Mouse (Mus musculus) heart, postnatal 0 days (tissue): ENCODE data around the gene Ero1lb. TPM values are rescaled to one million over a fixed set of nuclear protein-coding genes. Genes with fewer than 3 reads are reported as not detected.

Experiments
- ATAC-seq: fragments of 200-750 bp; cut with Nextera tagmentation; 2 replicates; pipeline ENCODE4 v1.8.0; 2017; ENCODE audit warnings: low read depth, moderate number of reproducible peaks, moderate library complexity; ENCODE audit not compliant: insufficient read depth
- DNase-seq: peaks from one replicate; pipeline ENCODE4 v3.0.0-alpha.2; 2016; ENCODE audit warnings: low spot score
- H3K27ac ChIP-seq: fragments of 300-500 bp; sonication (generic); 2 replicates; pipeline ENCODE4 v1.5.1; 2014; ENCODE audit warnings: low read depth, mild to moderate bottlenecking
- H3K27me3 ChIP-seq: fragments of 300-500 bp; sonication (generic); 2 replicates; pipeline ENCODE4 v1.6.1; 2014; ENCODE audit warnings: low read length, mixed read lengths; ENCODE audit not compliant: control insufficient read depth, insufficient read depth
- H3K36me3 ChIP-seq: fragments of 300-500 bp; sonication (generic); replicated peaks from 2 replicates; pipeline ENCODE4 v1.6.1; 2014; ENCODE audit warnings: low read length, mixed read lengths; ENCODE audit not compliant: control insufficient read depth, insufficient read depth
- H3K4me1 ChIP-seq: fragments of 300-500 bp; sonication (generic); 2 replicates; pipeline ENCODE4 v1.6.1; 2014; ENCODE audit warnings: antibody characterized with exemption; ENCODE audit not compliant: control insufficient read depth, insufficient read depth
- H3K4me2 ChIP-seq: fragments of 300-500 bp; sonication (generic); 2 replicates; pipeline ENCODE4 v1.6.1; 2014; ENCODE audit warnings: low read depth, mild to moderate bottlenecking, low read length, moderate library complexity
- H3K4me3 ChIP-seq: fragments of 300-500 bp; sonication (generic); 2 replicates; pipeline ENCODE4 v1.5.1; 2014; ENCODE audit warnings: low read depth, low read length
- H3K9ac ChIP-seq: fragments of 300-500 bp; sonication (generic); replicated peaks from 2 replicates; pipeline ENCODE4 v1.6.1; 2014; ENCODE audit warnings: low read depth, low read length, mixed read lengths
- H3K9me3 ChIP-seq: fragments of 300-500 bp; sonication (generic); replicated peaks from 2 replicates; pipeline ENCODE4 v1.6.1; 2016; ENCODE audit warnings: low read length; ENCODE audit not compliant: control insufficient read depth
- CTCF ChIP-seq: IDR thresholded peaks from 2 replicates; pipeline ENCODE4 v1.5.1; 2016; ENCODE audit warnings: antibody characterized with exemption, control low read depth, low read depth
- EP300 ChIP-seq: IDR thresholded peaks from 2 replicates; pipeline ENCODE4 v1.6.1; 2016; ENCODE audit warnings: antibody characterized with exemption, low read depth
- WGBS: fragments of 180-500 bp; shearing (Covaris S2); extraction: QIAGEN DNeasy Blood & Tissue Kit; methylation state at CpG from one replicate; pipeline ENCODE4 v1.1.7; 2014; 5-methylcytosine and 5-hydroxymethylcytosine counted together
- polyA plus RNA-seq: library from polyadenylated mRNA; unstranded; fragments of >200 nt; fragmentation: Nextera tagmentation; extraction: Ambion mirVana; gene quantifications from 2 replicates; pipeline ENCODE4 v1.2.1, GENCODE M21; 2015
- total RNA-seq: library from RNA; depleted of rRNA; stranded (reverse); fragments of >200 nt; gene quantifications from 2 replicates; pipeline ENCODE4 v1.2.3, GENCODE M21; 2014; ENCODE audit warnings: low replicate concordance

Ero1lb gene
- total and polyA plus RNA-seq, 2 experiments from 2014 or later = 1.4 to 2.4 TPM

- WGBS = 72% methylated on average over 2 of the region's 2 CpGs
- no peaks in the 10 kb centered on the region for H3K27me3 ChIP-seq
- no peak overlapping the region for H3K9ac ChIP-seq
- no peaks in the 10 kb centered on the region for H3K36me3 ChIP-seq
- DNase-seq (no peak), ATAC-seq (no peak)
- H3K4me3 ChIP-seq = no peak overlapping the region
- no peak overlapping the region for H3K4me2 ChIP-seq
- H3K4me1 ChIP-seq = peaks cover 9% of the 10 kb centered on the region; the same call in 1 of the 2 replicates
- H3K27ac ChIP-seq = no peak overlapping the region
- TF ChIP-seq EP300 (no peak), CTCF (no peak)
- H3K9me3 ChIP-seq = no peaks in the 10 kb centered on the region
Measured at GRCm38 (mm10) chr13:12561729-12562128, 3.9 kb upstream of the Ero1lb start.

DNA sequence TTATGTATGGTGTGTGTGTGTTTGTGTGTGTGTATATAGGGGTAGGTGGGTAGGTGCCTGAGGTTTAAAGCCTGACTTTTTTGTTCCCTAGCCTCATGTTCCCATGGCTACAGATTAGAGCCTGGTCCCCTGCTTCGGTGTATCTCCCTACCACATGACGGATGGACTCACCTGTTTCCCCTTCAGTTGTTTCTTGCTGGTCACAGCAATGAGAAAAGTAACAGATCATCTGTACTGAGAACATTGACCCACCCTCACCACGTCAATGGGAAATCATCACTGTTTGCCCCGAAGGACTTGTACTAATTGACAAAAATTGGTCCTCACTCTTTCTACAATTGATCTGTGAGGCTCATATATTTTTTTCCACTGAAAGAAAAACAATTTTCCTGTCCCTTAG is 3.4 kb upstream of the Ero1lb start:
- no peaks in the 10 kb centered on the region for H3K36me3 ChIP-seq
- 86% methylated on average over 4 of the region's 4 CpGs for WGBS
- no peak overlapping the region for H3K4me2 ChIP-seq
- no peaks in the 10 kb centered on the region for H3K27me3 ChIP-seq
- no peak overlapping the region for H3K4me3 ChIP-seq
- ATAC-seq = no peak
- H3K27ac ChIP-seq = no peak overlapping the region
- no peak overlapping the region for H3K9ac ChIP-seq
- TF ChIP-seq CTCF (no peak), EP300 (no peak)
- H3K4me1 ChIP-seq = peaks cover 9% of the 10 kb centered on the region; the same call in 1 of the 2 replicates
- DNase-seq = no peak
- H3K9me3 ChIP-seq = no peaks in the 10 kb centered on the region

DNA sequence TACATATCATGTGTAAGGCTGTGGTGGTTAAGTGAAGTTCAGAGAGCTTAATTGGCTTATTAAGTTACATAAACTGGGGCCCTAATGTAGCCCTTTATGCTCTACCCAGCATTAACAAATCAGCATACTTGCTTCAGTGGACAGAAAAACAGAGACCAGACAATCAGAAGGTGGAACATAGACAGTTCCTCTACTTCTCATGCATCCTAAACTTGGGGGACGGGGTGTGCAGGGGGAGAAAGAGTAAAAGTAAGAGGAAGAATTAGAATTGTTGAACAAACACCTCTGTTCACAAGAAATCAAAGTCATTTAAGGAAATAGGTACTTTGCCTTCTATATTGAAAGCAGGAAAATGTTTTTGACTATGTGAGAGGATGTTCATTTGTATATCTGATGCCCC is 2.3 kb downstream of the Ero1lb start:
- Histone ChIP-seq H3K9me3 (no peaks in the 10 kb centered on the region), H3K27me3 (no peaks in the 10 kb centered on the region), H3K36me3 (no peaks in the 10 kb centered on the region), H3K4me2 (no peak overlapping the region), H3K4me3 (no peak overlapping the region), H3K9ac (no peak overlapping the region), H3K4me1 (peaks cover 5% of the 10 kb centered on the region; the same call in 1 of the 2 replicates), H3K27ac (no peak overlapping the region)
- TF ChIP-seq CTCF = no peak
- no peak for TF ChIP-seq EP300
- WGBS = 88% methylated on average over 1 of the region's 1 CpGs
- DNase-seq (no peak), ATAC-seq (no peak)

DNA sequence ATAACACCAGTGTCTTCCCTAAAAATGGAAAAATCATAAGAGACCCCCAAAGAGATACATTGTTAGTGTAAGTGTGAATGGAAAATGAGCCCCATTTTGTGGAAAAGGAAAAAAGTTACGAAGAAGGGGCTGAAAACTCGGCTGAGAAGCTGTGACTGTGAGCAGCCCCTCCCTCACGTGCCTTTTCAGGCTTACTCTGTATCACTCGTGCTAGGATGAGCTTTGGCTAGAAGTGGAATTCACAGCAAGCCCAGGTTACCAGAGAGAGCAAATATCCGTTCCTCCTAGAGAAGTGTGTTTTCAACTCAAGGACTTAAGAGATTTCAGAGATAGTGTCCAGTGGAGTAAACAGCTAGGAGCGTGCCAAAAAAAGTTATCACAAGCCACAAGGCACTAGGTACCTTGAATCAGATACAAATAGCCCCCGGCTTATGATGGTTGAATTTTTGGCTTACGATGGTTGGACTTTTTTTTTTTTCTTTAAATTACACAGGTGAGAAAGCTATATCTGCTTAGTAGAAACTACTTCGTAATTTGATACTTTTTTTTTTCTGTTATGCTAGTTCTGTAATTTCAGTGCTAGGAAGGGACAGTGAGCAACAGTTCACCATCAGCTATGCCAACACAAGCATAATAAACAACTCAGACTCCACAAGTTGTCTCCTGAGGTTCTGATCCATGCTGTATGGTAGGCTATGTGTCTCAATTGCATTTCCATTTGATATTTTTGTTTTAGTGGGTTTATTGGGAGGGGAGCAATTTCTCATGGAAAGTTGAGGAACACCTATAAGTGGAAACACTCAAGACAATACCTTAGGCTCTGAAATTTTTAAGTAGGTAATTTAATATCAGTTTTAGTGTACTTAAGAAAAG is 3.2 kb downstream of the Ero1lb start:
- Histone ChIP-seq H3K27ac (no peak overlapping the region), H3K9ac (no peak overlapping the region), H3K27me3 (no peaks in the 10 kb centered on the region), H3K36me3 (no peaks in the 10 kb centered on the region), H3K4me1 (peaks cover 5% of the 10 kb centered on the region; the same call in 1 of the 2 replicates), H3K4me3 (no peak overlapping the region), H3K4me2 (no peak overlapping the region), H3K9me3 (no peaks in the 10 kb centered on the region)
- WGBS = 62% methylated on average over 9 of the region's 9 CpGs
- DNase-seq (no peak), ATAC-seq (no peak)
- TF ChIP-seq CTCF = no peak
- TF ChIP-seq EP300 = no peak

DNA sequence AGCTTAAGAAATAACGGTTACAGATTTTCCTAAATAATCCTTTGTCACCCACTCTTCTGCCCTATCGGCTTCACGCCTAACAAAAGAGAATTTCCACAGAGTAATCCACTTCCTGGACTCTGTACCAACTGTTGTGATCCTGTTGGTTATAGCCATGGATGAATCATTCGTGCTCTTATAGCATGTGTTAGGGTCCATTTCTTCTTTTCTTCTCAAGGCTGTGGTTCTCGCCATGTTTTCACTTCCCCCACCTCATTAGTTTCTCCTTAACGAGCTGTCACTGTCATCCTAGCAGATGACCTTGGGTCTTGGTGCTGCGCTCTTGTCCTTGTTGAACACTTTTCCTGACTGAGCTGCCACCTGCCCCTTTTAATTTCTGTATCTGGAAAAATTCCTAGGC is 4.1 kb downstream of the Ero1lb start:
- WGBS = 74% methylated on average over 7 of the region's 7 CpGs
- Histone ChIP-seq H3K36me3 (no peaks in the 10 kb centered on the region), H3K4me1 (peaks cover 5% of the 10 kb centered on the region; the same call in 1 of the 2 replicates), H3K27ac (no peak overlapping the region), H3K9me3 (no peaks in the 10 kb centered on the region), H3K4me2 (no peak overlapping the region), H3K9ac (no peak overlapping the region), H3K27me3 (no peaks in the 10 kb centered on the region), H3K4me3 (no peak overlapping the region)
- DNase-seq = no peak
- no peak for TF ChIP-seq EP300
- TF ChIP-seq CTCF = no peak
- no peak for ATAC-seq
